Mouse (Mus musculus) neural tube, embryonic 14.5 days (tissue): ENCODE measurements around the gene Zbtb45. TPM values are rescaled to one million over a fixed set of nuclear protein-coding genes. Genes with fewer than 3 reads are reported as not detected.

Source experiments
- ATAC-seq: fragments of 200-750 bp; cut with Nextera tagmentation; 2 replicates; pipeline ENCODE4 v1.8.0; 2017; ENCODE audit warnings: low read depth, mild to moderate bottlenecking, moderate TSS enrichment, moderate library complexity
- H3K27ac ChIP-seq: fragments of 300-500 bp; sonication (generic); 2 replicates; pipeline ENCODE4 v1.5.1; 2014; ENCODE audit warnings: low read depth, mild to moderate bottlenecking, control low read depth, low read length, moderate library complexity, mixed read lengths
- H3K27me3 ChIP-seq: fragments of 300-500 bp; sonication (generic); 2 replicates; pipeline ENCODE4 v1.6.1; 2014; ENCODE audit warnings: low read length; ENCODE audit not compliant: control insufficient read depth, insufficient read depth
- H3K36me3 ChIP-seq: fragments of 300-500 bp; sonication (generic); 2 replicates; pipeline ENCODE4 v1.6.1; 2014; ENCODE audit warnings: low read length, mixed read lengths; ENCODE audit not compliant: control insufficient read depth, insufficient read depth
- H3K4me1 ChIP-seq: fragments of 300-500 bp; sonication (generic); 2 replicates; pipeline ENCODE4 v1.6.1; 2014; ENCODE audit warnings: low read length; ENCODE audit not compliant: control insufficient read depth, insufficient read depth
- H3K4me2 ChIP-seq: fragments of 300-500 bp; sonication (generic); 2 replicates; pipeline ENCODE4 v1.6.1; 2014; ENCODE audit warnings: mild to moderate bottlenecking, low read depth, low read length, control low read depth
- H3K4me3 ChIP-seq: fragments of 300-500 bp; sonication (generic); 2 replicates; pipeline ENCODE4 v1.5.1; 2014; ENCODE audit warnings: low read depth, low read length, control low read depth, mixed read lengths
- H3K9ac ChIP-seq: fragments of 300-500 bp; sonication (generic); replicated peaks from 2 replicates; pipeline ENCODE4 v1.6.1; 2014; ENCODE audit warnings: low read depth, mild to moderate bottlenecking, control low read depth, low read length, mixed read lengths
- H3K9me3 ChIP-seq: fragments of 300-500 bp; sonication (generic); 2 replicates; pipeline ENCODE4 v1.6.1; 2016; ENCODE audit warnings: low read length; ENCODE audit not compliant: control insufficient read depth
- WGBS: fragments of 180-500 bp; shearing (Covaris S2); extraction: QIAGEN DNeasy Blood & Tissue Kit; methylation state at CpG from one replicate; pipeline ENCODE4 v1.1.7; 2014; 5-methylcytosine and 5-hydroxymethylcytosine counted together
- polyA plus RNA-seq: library from polyadenylated mRNA; unstranded; fragments of >200 nt; fragmentation: Nextera tagmentation; extraction: Ambion mirVana; gene quantifications from 2 replicates; pipeline ENCODE4 v1.2.1, GENCODE M21; 2014

The Zbtb45 gene
- polyA plus RNA-seq, 1 experiment from 2014 or later: 36.0 TPM

GRCm38 (mm10) chr7:12957511-12957910 lies 52.3 kb downstream of the Zbtb45 start:
- Histone ChIP-seq H3K27ac (no peak overlapping the region), H3K4me3 (no peak overlapping the region), H3K9ac (no peak overlapping the region), H3K4me2 (no peak overlapping the region), H3K27me3 (no peaks in the 10 kb centered on the region), H3K4me1 (no peaks in the 10 kb centered on the region), H3K36me3 (no peaks in the 10 kb centered on the region), H3K9me3 (no peaks in the 10 kb centered on the region)
- no peak for ATAC-seq
- WGBS: 79% methylated on average over 5 of the region's 5 CpGs

- Histone ChIP-seq H3K4me1 (peaks cover 4% of the 10 kb centered on the region; the same call in 1 of the 2 replicates), H3K9ac (no peak overlapping the region), H3K27me3 (no peaks in the 10 kb centered on the region), H3K9me3 (no peaks in the 10 kb centered on the region), H3K27ac (no peak overlapping the region), H3K4me3 (no peak overlapping the region), H3K4me2 (no peak overlapping the region), H3K36me3 (no peaks in the 10 kb centered on the region)
- WGBS: 64% methylated on average over 3 of the region's 3 CpGs
- no peak for ATAC-seq
Measured at GRCm38 (mm10) chr7:12954896-12955295, 54.9 kb downstream of the Zbtb45 start.

Other genes with a start within 250 kb of the Zbtb45 start
- 28.5 and 30.3 TPM in 2 replicates for gene Zscan18, start 206.4 kb downstream of the Zbtb45 start, polyA plus RNA-seq
- gene Zfp329, start 191.2 kb downstream of the Zbtb45 start, polyA plus RNA-seq: 41.0 and 42.6 TPM in 2 replicates
- gene Zfp110, start 175.3 kb downstream of the Zbtb45 start, polyA plus RNA-seq: 24.1 and 27.7 TPM in 2 replicates
- gene Zfp128, start 128.9 kb downstream of the Zbtb45 start, polyA plus RNA-seq: 7.4 and 7.9 TPM in 2 replicates
- gene Zscan22, start 112.2 kb downstream of the Zbtb45 start, polyA plus RNA-seq: 13.2 and 13.6 TPM in 2 replicates
- gene Rps5, start 87.7 kb downstream of the Zbtb45 start, polyA plus RNA-seq: 687 and 695 TPM in 2 replicates
- 0.68 and 1.3 TPM in 2 replicates for gene Rnf225, start 82.6 kb downstream of the Zbtb45 start, polyA plus RNA-seq
- gene Zfp324, start 44.2 kb downstream of the Zbtb45 start, polyA plus RNA-seq: 10.6 and 12.7 TPM in 2 replicates
- 9.8 and 10.3 TPM in 2 replicates for gene Zfp446, start 32.2 kb downstream of the Zbtb45 start, polyA plus RNA-seq
- gene Slc27a5, start 11.8 kb downstream of the Zbtb45 start, polyA plus RNA-seq: 0.17 and 0.37 TPM in 2 replicates
- gene Trim28, start 10.9 kb downstream of the Zbtb45 start, polyA plus RNA-seq: 251 and 280 TPM in 2 replicates
- 196 and 199 TPM in 2 replicates for gene Chmp2a, start 24.8 kb upstream of the Zbtb45 start, polyA plus RNA-seq
- gene Ube2m, start 28.2 kb upstream of the Zbtb45 start, polyA plus RNA-seq: 142 and 146 TPM in 2 replicates
- 8.4 and 9.0 TPM in 2 replicates for gene Mzf1, start 44.7 kb upstream of the Zbtb45 start, polyA plus RNA-seq
- gene Vmn1r85, start 85.1 kb upstream of the Zbtb45 start, polyA plus RNA-seq: 0.06 and 0.17 TPM in 2 replicates
- gene Vmn1r86, start 109.9 kb upstream of the Zbtb45 start, polyA plus RNA-seq: not detected in 2 replicates
- not detected in 2 replicates for gene Vmn1r87, start 130.1 kb upstream of the Zbtb45 start, polyA plus RNA-seq
- gene Vmn1r88, start 149.5 kb upstream of the Zbtb45 start, polyA plus RNA-seq: not detected in 2 replicates
- not detected in 2 replicates for gene Vmn1r89, start 203.0 kb upstream of the Zbtb45 start, polyA plus RNA-seq